Mouse (Mus musculus): ENCODE measurements around the gene Plekha6. TPM values are rescaled to one million over a fixed set of nuclear protein-coding genes. Genes with fewer than 3 reads are reported as not detected.

Gene Plekha6
- polyA plus RNA-seq, 1 experiment from 2014 or later = 2.0 TPM

GRCm38 (mm10) chr1:133347693-133348520 is 183.9 kb downstream of the Plekha6 start:
- DNase-seq (ENCODE audit: low spot score) (no peak), ATAC-seq (replicated peaks; ENCODE audit: insufficient number of reproducible peaks, low FRiP score, low TSS enrichment, low read depth) (no peak)
- no peak overlapping the region for H3K9ac ChIP-seq (replicated peaks; ENCODE audit: low read length)
- no peak overlapping the region for H3K27ac ChIP-seq (replicated peaks; ENCODE audit: low read depth, low read length)
- H3K27me3 ChIP-seq (ENCODE audit: control insufficient read depth, insufficient read depth, low read length) = no peaks in the 10 kb centered on the region
- H3K9me3 ChIP-seq (replicated peaks; ENCODE audit: control insufficient read depth, low read length) = no peaks in the 10 kb centered on the region
- no peaks in the 10 kb centered on the region for H3K4me1 ChIP-seq (ENCODE audit: control insufficient read depth, insufficient read depth, low read length)
- H3K36me3 ChIP-seq (replicated peaks; ENCODE audit: control insufficient read depth, insufficient read depth, low read depth, low read length) = no peaks in the 10 kb centered on the region
- WGBS = 72% methylated on average over 11 of the region's 11 CpGs
- H3K4me2 ChIP-seq (ENCODE audit: low read depth, low read length) = no peak overlapping the region
- H3K4me3 ChIP-seq (ENCODE audit: low read depth, low read length) = no peak overlapping the region

GRCm38 (mm10) chr1:133350210-133350609 is 186.2 kb downstream of the Plekha6 start, which contains the start of gene Ren1:
Gene Ren1, plus strand, starts transcription at chr1:133350510.
- H3K9me3 ChIP-seq (replicated peaks; ENCODE audit: control insufficient read depth, low read length) = no peaks in the 10 kb centered on the region
- H3K4me2 ChIP-seq (ENCODE audit: low read depth, low read length) = no peak within 1 kb of the TSS
- no peak within 1 kb of the TSS for H3K9ac ChIP-seq (replicated peaks; ENCODE audit: low read length)
- ATAC-seq (replicated peaks; ENCODE audit: insufficient number of reproducible peaks, low FRiP score, low TSS enrichment, low read depth) (no peak), DNase-seq (ENCODE audit: low spot score) (no peak)
- 91% methylated on average over 1 of the region's 1 CpGs for WGBS
- no peaks in the 10 kb centered on the region for H3K36me3 ChIP-seq (replicated peaks; ENCODE audit: control insufficient read depth, insufficient read depth, low read depth, low read length)
- H3K27me3 ChIP-seq (ENCODE audit: control insufficient read depth, insufficient read depth, low read length) = no peaks in the 10 kb centered on the region
- no peak within 1 kb of the TSS for H3K4me3 ChIP-seq (ENCODE audit: low read depth, low read length)
- no peak within 1 kb of the TSS for H3K27ac ChIP-seq (replicated peaks; ENCODE audit: low read depth, low read length)
- H3K4me1 ChIP-seq (ENCODE audit: control insufficient read depth, insufficient read depth, low read length) = no peaks in the 10 kb centered on the region

GRCm38 (mm10) chr1:133351762-133352161 is 187.8 kb downstream of the Plekha6 start:
- Histone ChIP-seq H3K9ac (replicated peaks; ENCODE audit: low read length) (no peak overlapping the region), H3K27me3 (ENCODE audit: control insufficient read depth, insufficient read depth, low read length) (no peaks in the 10 kb centered on the region), H3K27ac (replicated peaks; ENCODE audit: low read depth, low read length) (no peak overlapping the region), H3K36me3 (replicated peaks; ENCODE audit: control insufficient read depth, insufficient read depth, low read depth, low read length) (no peaks in the 10 kb centered on the region), H3K4me2 (ENCODE audit: low read depth, low read length) (no peak overlapping the region), H3K4me1 (ENCODE audit: control insufficient read depth, insufficient read depth, low read length) (no peaks in the 10 kb centered on the region; the same call in 1 of the 2 replicates), H3K4me3 (ENCODE audit: low read depth, low read length) (no peak overlapping the region), H3K9me3 (replicated peaks; ENCODE audit: control insufficient read depth, low read length) (no peaks in the 10 kb centered on the region)
- DNase-seq (ENCODE audit: low spot score) = peak; percentile 30
- no peak for ATAC-seq (replicated peaks; ENCODE audit: insufficient number of reproducible peaks, low FRiP score, low TSS enrichment, low read depth)
- 55% methylated on average over 9 of the region's 9 CpGs for WGBS

Other genes with a start within 250 kb of the Plekha6 start
- 33.7 and 35.7 TPM in 2 replicates for gene Mdm4, start 133.6 kb upstream of the Plekha6 start, polyA plus RNA-seq (2014; fragmentation: Nextera tagmentation; extraction: Ambion mirVana)
- gene Pik3c2b, start 118.5 kb upstream of the Plekha6 start, polyA plus RNA-seq (2014; fragmentation: Nextera tagmentation; extraction: Ambion mirVana) = 6.5 and 8.2 TPM in 2 replicates
- gene Ppp1r15b, start 33.1 kb upstream of the Plekha6 start, polyA plus RNA-seq (2014; fragmentation: Nextera tagmentation; extraction: Ambion mirVana) = 41.5 and 42.1 TPM in 2 replicates
- not detected in 2 replicates for gene Golt1a, start 145.6 kb downstream of the Plekha6 start, polyA plus RNA-seq (2014; fragmentation: Nextera tagmentation; extraction: Ambion mirVana)
- not detected in 2 replicates for gene Kiss1, start 157.7 kb downstream of the Plekha6 start, polyA plus RNA-seq (2014; fragmentation: Nextera tagmentation; extraction: Ambion mirVana)
- gene Ren1, start 186.3 kb downstream of the Plekha6 start, polyA plus RNA-seq (2014; fragmentation: Nextera tagmentation; extraction: Ambion mirVana) = not detected in 2 replicates
- 1.5 and 2.8 TPM in 2 replicates for gene Etnk2, start 199.4 kb downstream of the Plekha6 start, polyA plus RNA-seq (2014; fragmentation: Nextera tagmentation; extraction: Ambion mirVana)